Mouse (Mus musculus) layer of hippocampus, adult 11-12 months (tissue): Measurements from ENCODE around the gene Pgm3.
"Not testable (repeated sequence)": the region's sequence is repeated elsewhere in the genome, so short reads cannot be mapped to it uniquely, and the experiment has no call there.

Experiments used
- DNase-seq: peaks from one replicate; pipeline ENCODE4 v3.0.0; 2022; ENCODE audit warnings: low spot score

Pgm3 gene

DNA sequence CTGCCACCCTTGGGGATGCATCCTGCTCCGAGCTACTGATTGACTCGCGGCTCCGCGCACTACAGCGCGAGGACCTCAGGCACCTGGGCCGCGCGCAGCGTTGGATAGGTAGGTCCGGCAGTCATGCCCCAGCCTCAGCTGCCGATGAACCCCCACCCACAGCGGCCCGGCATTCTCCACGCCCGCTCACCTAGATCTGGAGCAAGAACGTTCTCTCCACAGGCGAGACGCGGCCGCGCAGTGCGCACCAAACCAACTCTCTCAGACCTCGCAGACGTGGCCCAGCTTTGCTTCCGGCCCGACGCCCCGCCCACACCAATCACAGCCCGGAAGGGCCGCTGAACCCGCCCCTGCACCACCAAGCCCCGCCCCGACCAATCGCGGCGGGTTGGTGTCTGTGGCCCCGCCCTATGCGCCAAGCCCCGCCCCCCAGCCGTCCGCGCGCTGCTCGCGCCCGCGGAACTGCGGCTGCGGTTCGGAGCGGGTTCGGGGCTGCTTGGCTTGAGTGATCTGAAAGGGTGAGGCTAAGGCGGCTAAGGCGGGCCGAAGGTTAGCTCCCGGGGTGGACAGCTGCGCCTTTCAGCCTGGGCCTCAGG is at the start of gene Pgm3, which contains the start of gene Rwdd2a:
TSS of gene Pgm3 (minus strand) at position 303 of the 596 bp plus-strand sequence.
TSS of gene Rwdd2a (plus strand) at position 452 of the 596 bp plus-strand sequence.
- peak; percentile 95 for DNase-seq

GRCm38 (mm10) chr9:86619341-86620139 is 47.9 kb upstream of the Pgm3 start:
- DNase-seq: no peak

DNA sequence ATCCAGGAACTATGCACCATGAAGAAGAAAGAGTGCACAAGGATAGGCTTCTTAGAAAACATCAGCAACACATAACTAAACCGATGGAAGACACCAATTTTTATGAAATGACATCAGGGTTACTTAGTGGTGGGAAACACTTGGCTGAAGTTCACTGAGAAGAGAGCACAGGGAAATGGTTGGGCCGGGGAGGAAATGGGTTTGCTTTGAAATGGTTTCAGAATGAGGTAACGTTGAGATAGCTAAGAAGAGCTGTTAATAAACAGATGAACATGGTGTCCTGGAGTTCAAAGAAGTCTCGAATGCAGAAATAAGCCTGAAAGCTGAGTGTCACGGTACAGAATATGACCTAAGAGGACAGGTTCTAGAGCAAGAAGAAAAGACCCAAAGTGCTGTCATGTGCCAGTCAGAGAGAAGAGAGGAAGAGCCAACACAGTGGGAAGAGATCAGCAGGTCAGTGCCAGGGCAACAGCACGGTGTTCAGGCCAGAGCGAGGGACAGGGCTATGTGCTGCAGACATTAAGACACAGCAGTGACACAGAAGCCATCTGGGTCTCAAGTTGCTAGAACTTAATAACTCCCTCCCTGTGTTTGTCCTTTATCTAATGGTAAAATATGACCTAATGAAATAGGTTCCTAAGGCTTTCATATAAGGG is 46.3 kb upstream of the Pgm3 start:
- DNase-seq: no peak

- no peak for DNase-seq
These were observed 44.1 kb upstream of the Pgm3 start for GRCm38 (mm10) chr9:86615765-86616164.

DNA sequence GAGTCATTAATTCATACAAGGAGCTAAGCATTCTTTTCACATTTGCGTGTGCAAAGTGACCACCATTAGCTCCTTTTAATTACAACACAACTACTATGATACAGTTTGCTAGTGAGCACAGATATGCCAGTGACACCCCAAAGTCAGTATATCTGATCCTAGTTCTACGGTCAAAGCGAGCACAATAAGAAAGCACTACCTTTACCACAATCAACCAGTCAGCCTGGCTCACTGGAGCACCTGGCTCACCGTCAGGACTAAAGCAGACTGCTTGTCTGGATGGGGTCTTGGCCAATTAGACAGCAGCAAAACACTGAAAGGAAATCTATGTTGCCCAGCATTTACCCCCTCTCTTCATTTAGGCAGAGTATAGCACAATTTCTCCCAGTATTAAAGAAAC is 40.4 kb upstream of the Pgm3 start:
- DNase-seq: no peak

GRCm38 (mm10) chr9:86605776-86606175 is 34.1 kb upstream of the Pgm3 start:
- DNase-seq: no peak

- DNase-seq: no peak
These were observed 28.2 kb upstream of the Pgm3 start for GRCm38 (mm10) chr9:86599723-86600303.

- not testable (repeated sequence) for DNase-seq
These were observed 25.3 kb upstream of the Pgm3 start for GRCm38 (mm10) chr9:86596983-86597382.

GRCm38 (mm10) chr9:86594357-86594767 is 22.7 kb upstream of the Pgm3 start:
- not testable (repeated sequence) for DNase-seq

- DNase-seq: peak; percentile 60
These were observed 21.3 kb upstream of the Pgm3 start for GRCm38 (mm10) chr9:86592676-86593668.

DNA sequence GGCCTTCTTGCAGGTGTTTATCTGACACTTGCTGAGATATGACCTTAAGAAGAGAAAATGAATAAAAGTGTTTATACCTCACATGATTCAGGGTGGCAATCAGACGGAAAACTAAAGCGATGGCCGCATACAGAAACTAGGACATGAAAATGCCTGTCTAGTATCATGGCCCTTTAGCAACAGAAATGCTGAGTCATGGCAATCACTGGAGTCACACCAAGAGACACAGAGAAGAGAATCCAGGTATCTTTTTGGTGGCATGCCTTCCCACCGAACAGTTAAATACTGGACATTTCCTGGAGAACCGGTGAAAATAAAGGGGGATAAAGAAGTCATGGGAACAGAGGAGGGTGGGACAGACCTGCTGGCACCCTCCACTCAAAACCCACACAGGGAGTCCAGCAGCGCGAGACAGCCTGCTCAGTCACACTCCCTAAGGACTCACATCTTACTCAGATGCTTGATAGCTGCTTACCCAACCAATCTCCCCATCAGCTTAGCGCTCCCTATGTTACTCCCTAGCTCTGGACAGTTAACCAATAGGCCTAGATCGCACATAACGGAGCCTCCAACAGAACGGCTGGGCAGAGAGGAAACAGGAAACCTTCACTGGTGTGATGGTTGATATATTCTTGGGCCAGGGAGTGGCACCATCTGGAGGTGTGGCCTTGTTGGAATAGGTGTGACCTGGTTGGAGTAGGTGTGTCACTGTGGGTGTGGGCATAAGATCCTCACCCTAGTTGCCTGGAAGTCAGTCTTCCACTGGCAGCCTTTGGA is 15.6 kb upstream of the Pgm3 start:
- no peak for DNase-seq

- DNase-seq: peak; percentile 75
These were observed 12.1 kb upstream of the Pgm3 start for GRCm38 (mm10) chr9:86583740-86584139.

DNA sequence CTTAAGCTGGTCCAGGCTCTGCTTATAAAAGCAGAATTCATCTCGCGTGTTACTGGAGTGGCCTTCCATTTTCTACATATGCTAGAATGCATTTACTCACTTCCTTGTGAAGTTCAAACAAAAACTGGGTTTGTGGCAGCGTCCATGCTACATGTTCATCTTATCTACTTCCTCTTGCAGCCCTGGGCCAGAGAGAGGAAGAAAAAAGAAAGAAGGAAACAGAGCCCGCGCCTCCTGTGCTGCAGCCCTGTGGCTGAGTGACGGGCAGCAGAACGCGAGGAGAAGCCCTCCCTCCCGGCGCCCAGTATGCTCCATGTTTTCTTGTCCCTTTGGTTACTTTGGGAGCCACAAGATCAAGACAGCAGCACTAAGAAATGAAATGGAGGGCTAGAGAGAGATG is 8.0 kb upstream of the Pgm3 start:
- DNase-seq: no peak

- DNase-seq: no peak
These were observed 3.5 kb upstream of the Pgm3 start for GRCm38 (mm10) chr9:86575178-86575577.

DNA sequence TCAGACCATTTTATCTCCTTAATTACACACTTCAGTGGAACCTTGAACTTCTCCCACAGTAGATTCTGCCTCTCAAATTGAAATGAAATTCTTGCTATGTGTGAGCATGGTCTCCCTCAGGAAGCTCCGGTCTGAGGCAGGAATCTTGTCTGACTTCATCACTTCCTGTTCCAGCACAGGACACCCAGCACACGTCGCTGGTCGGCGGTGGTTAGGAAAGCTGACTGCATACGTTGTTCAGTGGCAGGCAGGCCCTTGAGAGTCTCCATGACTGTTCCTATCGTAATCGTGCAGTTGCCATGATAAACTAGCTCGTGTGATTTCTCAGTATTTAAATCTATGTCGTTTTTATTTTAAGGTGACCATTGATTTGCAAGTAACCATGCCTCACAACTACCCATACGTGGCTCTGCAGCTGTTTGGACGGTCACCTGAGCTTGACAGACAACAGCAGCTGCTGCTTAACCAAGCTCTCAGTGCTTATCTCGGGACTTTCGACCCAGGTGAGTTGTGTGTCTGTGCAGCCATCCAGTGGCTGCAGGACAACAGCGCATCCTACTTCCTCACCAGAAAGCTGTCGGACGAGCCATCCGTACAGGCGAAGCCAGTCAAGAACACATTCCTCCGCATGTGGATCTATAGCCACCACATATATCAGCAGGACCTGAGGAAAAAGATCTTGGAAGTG is 2.1 kb upstream of the Pgm3 start:
- no peak for DNase-seq

- DNase-seq: peak; percentile 90
These were observed 1.1 kb upstream of the Pgm3 start for GRCm38 (mm10) chr9:86572636-86573291.

GRCm38 (mm10) chr9:86572196-86572595 is 554 bp upstream of the Pgm3 start:
- DNase-seq: peak; percentile 40

DNA sequence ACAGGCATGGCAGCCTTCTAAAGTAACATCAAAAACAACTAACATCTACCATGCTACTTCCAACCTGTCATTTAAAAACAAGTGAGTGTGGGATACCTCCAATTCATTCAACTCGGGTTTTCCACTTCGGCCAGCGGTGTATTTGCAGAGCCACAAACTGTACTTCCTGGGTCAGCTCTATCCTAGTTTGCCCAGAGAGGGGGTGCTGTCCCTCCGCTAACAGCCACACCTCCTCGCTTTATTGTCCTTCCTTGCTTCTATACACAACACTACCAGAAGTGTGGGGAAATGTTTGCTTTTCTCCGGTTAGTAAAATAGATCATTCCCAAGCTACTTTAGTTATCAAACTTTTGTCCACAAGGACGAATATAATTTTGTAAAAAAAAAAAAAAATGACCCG is 696 bp downstream of the Pgm3 start:
- DNase-seq: no peak

GRCm38 (mm10) chr9:86570261-86570890 is 1.3 kb downstream of the Pgm3 start:
- no peak for DNase-seq
